Mouse (Mus musculus) liver (tissue): ENCODE results near the gene Clstn3.
"Not testable (repeated sequence)": the region's sequence is repeated elsewhere in the genome, so short reads cannot be mapped to it uniquely, and the experiment has no call there.

ENCODE experiments used
- DNase-seq: peaks from one replicate; pipeline ENCODE4 v3.0.0-alpha.2; 2020; ENCODE audit warnings: mixed read lengths

Gene Clstn3

GRCm38 (mm10) chr6:124407180-124407579, 57.4 kb downstream of the Clstn3 start:
- no peak for DNase-seq

- no peak for DNase-seq
These were observed 58.3 kb downstream of the Clstn3 start for GRCm38 (mm10) chr6:124406326-124406725.

GRCm38 (mm10) chr6:124399738-124400137, 64.9 kb downstream of the Clstn3 start:
- no peak for DNase-seq

GRCm38 (mm10) chr6:124394991-124395390, 69.6 kb downstream of the Clstn3 start:
- not testable (repeated sequence) for DNase-seq
